Mouse (Mus musculus): ENCODE results near the gene Arhgap24. TPM values are rescaled to one million over a fixed set of nuclear protein-coding genes. Genes with fewer than 3 reads are reported as not detected.
A peak's percentile ranks its signal among the peaks of the same experiment; 100 is the strongest.

Gene Arhgap24
- polyA plus RNA-seq, 1 experiment = 152 TPM

GRCm38 (mm10) chr5:102802833-102803232 lies 321.6 kb downstream of the Arhgap24 start:
- Histone ChIP-seq H3K27ac (ENCODE audit: insufficient read depth, low read depth, low read length) (no peak overlapping the region), H3K4me3 (ENCODE audit: insufficient read depth, low read depth, low read length) (no peak overlapping the region), H3K27me3 (replicated peaks; ENCODE audit: control insufficient read depth, insufficient read depth, low read length) (no peaks in the 10 kb centered on the region), H3K4me1 (ENCODE audit: control insufficient read depth, insufficient read depth, low read length) (peaks cover 25% of the 10 kb centered on the region; the same call in 1 of the 2 replicates), H3K36me3 (ENCODE audit: control insufficient read depth, insufficient read depth, low read length) (peaks cover 2% of the 10 kb centered on the region; the same call in 1 of the 2 replicates)
- WGBS = 71% methylated on average over 6 of the region's 6 CpGs
- no peak for TF ChIP-seq CTCF (conservative IDR thresholded peaks at IDR 0.05; ENCODE audit: insufficient read depth, insufficient read length, low read depth, low read length)
- DNase-seq = no peak

DNA sequence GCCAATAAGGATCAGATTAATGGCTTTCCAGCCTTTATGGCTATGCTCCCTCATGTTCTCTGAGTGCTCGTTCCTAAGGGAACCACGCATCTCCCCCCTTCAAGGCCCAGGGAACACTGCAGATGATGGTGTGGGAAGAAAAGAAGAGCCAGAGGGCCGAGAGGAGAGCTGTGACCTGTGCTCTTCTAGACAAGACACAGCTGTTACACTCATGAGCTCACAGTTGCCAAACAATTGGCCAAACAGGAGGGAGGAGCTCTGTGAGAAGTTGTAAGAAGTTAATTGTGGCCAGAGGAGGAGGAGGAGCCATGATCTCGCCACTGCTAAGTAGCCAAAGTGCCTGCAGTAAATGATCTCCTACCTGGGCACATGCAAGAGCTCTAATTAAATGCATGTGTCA lies 322.5 kb downstream of the Arhgap24 start:
- Histone ChIP-seq H3K27me3 (replicated peaks; ENCODE audit: control insufficient read depth, insufficient read depth, low read length) (no peaks in the 10 kb centered on the region), H3K36me3 (ENCODE audit: control insufficient read depth, insufficient read depth, low read length) (peaks cover 2% of the 10 kb centered on the region; the same call in 1 of the 2 replicates), H3K4me1 (ENCODE audit: control insufficient read depth, insufficient read depth, low read length) (peaks cover 25% of the 10 kb centered on the region; the same call in 1 of the 2 replicates), H3K27ac (ENCODE audit: insufficient read depth, low read depth, low read length) (no peak overlapping the region), H3K4me3 (ENCODE audit: insufficient read depth, low read depth, low read length) (no peak overlapping the region)
- no peak for TF ChIP-seq CTCF (conservative IDR thresholded peaks at IDR 0.05; ENCODE audit: insufficient read depth, insufficient read length, low read depth, low read length)
- TF ChIP-seq POLR2A (IDR thresholded peaks at IDR 0.05; ENCODE audit: low read depth, low read length) = no peak
- peak; percentile 77 for DNase-seq
- WGBS = 32% methylated on average over 4 of the region's 4 CpGs

GRCm38 (mm10) chr5:102807518-102807917 lies 326.3 kb downstream of the Arhgap24 start:
- TF ChIP-seq CTCF (conservative IDR thresholded peaks at IDR 0.05; ENCODE audit: insufficient read depth, insufficient read length, low read depth, low read length) (no peak), POLR2A (IDR thresholded peaks at IDR 0.05; ENCODE audit: low read depth, low read length) (no peak)
- Histone ChIP-seq H3K27ac (ENCODE audit: insufficient read depth, low read depth, low read length) (peak overlapping the region; percentile 81), H3K4me1 (ENCODE audit: control insufficient read depth, insufficient read depth, low read length) (peaks cover 21% of the 10 kb centered on the region), H3K36me3 (ENCODE audit: control insufficient read depth, insufficient read depth, low read length) (peaks cover 2% of the 10 kb centered on the region; the same call in 1 of the 2 replicates), H3K27me3 (replicated peaks; ENCODE audit: control insufficient read depth, insufficient read depth, low read length) (no peaks in the 10 kb centered on the region), H3K4me3 (ENCODE audit: insufficient read depth, low read depth, low read length) (no peak overlapping the region)
- no peak for DNase-seq

- Histone ChIP-seq H3K4me3 (ENCODE audit: insufficient read depth, low read depth, low read length) (no peak overlapping the region), H3K36me3 (ENCODE audit: control insufficient read depth, insufficient read depth, low read length) (peaks cover 2% of the 10 kb centered on the region; the same call in 1 of the 2 replicates), H3K4me1 (ENCODE audit: control insufficient read depth, insufficient read depth, low read length) (peaks cover 30% of the 10 kb centered on the region), H3K27me3 (replicated peaks; ENCODE audit: control insufficient read depth, insufficient read depth, low read length) (no peaks in the 10 kb centered on the region), H3K27ac (ENCODE audit: insufficient read depth, low read depth, low read length) (0 out of 2 replicates have a peak overlapping the region, but pooled peaks have one; percentile 2)
- TF ChIP-seq CTCF (conservative IDR thresholded peaks at IDR 0.05; ENCODE audit: insufficient read depth, insufficient read length, low read depth, low read length) (no peak), POLR2A (IDR thresholded peaks at IDR 0.05; ENCODE audit: low read depth, low read length) (no peak)
- WGBS = 44% methylated on average over 7 of the region's 7 CpGs
- DNase-seq = peak; percentile 56
Observed at GRCm38 (mm10) chr5:102810366-102810957, 329.3 kb downstream of the Arhgap24 start.

GRCm38 (mm10) chr5:102813271-102813670 lies 332.1 kb downstream of the Arhgap24 start:
- peak overlapping the region; percentile 60; the same call in 1 of the 2 replicates for H3K27ac ChIP-seq (ENCODE audit: insufficient read depth, low read depth, low read length)
- peaks cover 34% of the 10 kb centered on the region for H3K4me1 ChIP-seq (ENCODE audit: control insufficient read depth, insufficient read depth, low read length)
- TF ChIP-seq CTCF (conservative IDR thresholded peaks at IDR 0.05; ENCODE audit: insufficient read depth, insufficient read length, low read depth, low read length) (no peak), POLR2A (IDR thresholded peaks at IDR 0.05; ENCODE audit: low read depth, low read length) (no peak)
- H3K27me3 ChIP-seq (replicated peaks; ENCODE audit: control insufficient read depth, insufficient read depth, low read length) = no peaks in the 10 kb centered on the region
- H3K36me3 ChIP-seq (ENCODE audit: control insufficient read depth, insufficient read depth, low read length) = no peaks in the 10 kb centered on the region; the same call in 1 of the 2 replicates
- no peak for DNase-seq
- 59% methylated on average over 3 of the region's 3 CpGs for WGBS
- no peak overlapping the region for H3K4me3 ChIP-seq (ENCODE audit: insufficient read depth, low read depth, low read length)

- Histone ChIP-seq H3K27me3 (replicated peaks; ENCODE audit: control insufficient read depth, insufficient read depth, low read length) (no peaks in the 10 kb centered on the region), H3K4me1 (ENCODE audit: control insufficient read depth, insufficient read depth, low read length) (peaks cover 48% of the 10 kb centered on the region), H3K4me3 (ENCODE audit: insufficient read depth, low read depth, low read length) (no peak overlapping the region), H3K27ac (ENCODE audit: insufficient read depth, low read depth, low read length) (no peak overlapping the region; the same call in 1 of the 2 replicates), H3K36me3 (ENCODE audit: control insufficient read depth, insufficient read depth, low read length) (no peaks in the 10 kb centered on the region)
- TF ChIP-seq CTCF (conservative IDR thresholded peaks at IDR 0.05; ENCODE audit: insufficient read depth, insufficient read length, low read depth, low read length) = 0 out of 2 replicates have a peak, but pooled peaks have one; percentile 13
- TF ChIP-seq POLR2A (IDR thresholded peaks at IDR 0.05; ENCODE audit: low read depth, low read length) = peak; percentile 46
- DNase-seq = peak; percentile 95
- 32% methylated on average over 7 of the region's 7 CpGs for WGBS
Observed at GRCm38 (mm10) chr5:102817641-102818040, 336.4 kb downstream of the Arhgap24 start.

- peaks cover 24% of the 10 kb centered on the region; the same call in 1 of the 2 replicates for H3K4me1 ChIP-seq (ENCODE audit: control insufficient read depth, insufficient read depth, low read length)
- WGBS = 28% methylated on average over 8 of the region's 8 CpGs
- H3K4me3 ChIP-seq (ENCODE audit: insufficient read depth, low read depth, low read length) = no peak overlapping the region
- no peak for TF ChIP-seq CTCF (conservative IDR thresholded peaks at IDR 0.05; ENCODE audit: insufficient read depth, insufficient read length, low read depth, low read length)
- no peak for TF ChIP-seq POLR2A (IDR thresholded peaks at IDR 0.05; ENCODE audit: low read depth, low read length)
- H3K27ac ChIP-seq (ENCODE audit: insufficient read depth, low read depth, low read length) = peak overlapping the region; percentile 64
- no peaks in the 10 kb centered on the region for H3K27me3 ChIP-seq (replicated peaks; ENCODE audit: control insufficient read depth, insufficient read depth, low read length)
- no peaks in the 10 kb centered on the region for H3K36me3 ChIP-seq (ENCODE audit: control insufficient read depth, insufficient read depth, low read length)
- DNase-seq = peak; percentile 85
Observed at GRCm38 (mm10) chr5:102825538-102825937, 344.3 kb downstream of the Arhgap24 start.

All from kidney, adult 2 months (tissue).